Mouse (Mus musculus) stomach, postnatal 0 days (tissue): ENCODE data around the gene Ercc6l.

ENCODE experiments used
- CTCF ChIP-seq: IDR thresholded peaks from 2 replicates; pipeline ENCODE4 v1.5.1; 2016; ENCODE audit warnings: antibody characterized with exemption, low read depth, mild to moderate bottlenecking, moderate library complexity
- EP300 ChIP-seq: optimal IDR thresholded peaks from 2 replicates; pipeline ENCODE3; 2016; ENCODE audit warnings: antibody characterized with exemption

- TF ChIP-seq CTCF (no peak), EP300 (no peak)
Observed at GRCm38 (mm10) chrX:102157423-102157791, 516 bp upstream of the Ercc6l start.
